Mouse (Mus musculus) ES-E14 (cell line): ENCODE measurements at regions not wholly inside any gene's neighbourhood (a gene's known extent, or its start where the extent isn't known, plus 50 kb on each side); places are given as distances from the start of the nearest gene placed in this dataset.

Experiments used
- DNase-seq: peaks from one replicate; pipeline ENCODE4 v3.0.0-alpha.2; 2013; ENCODE audit warnings: low read depth, low spot score
- H3K27ac ChIP-seq: 2 replicates; pipeline ENCODE4 v1.5.1; 2012; ENCODE audit warnings: low read depth, mild to moderate bottlenecking, low read length, moderate library complexity, mixed read lengths; ENCODE audit not compliant: poor library complexity, insufficient read depth, severe bottlenecking
- H3K36me3 ChIP-seq: 2 replicates; pipeline ENCODE4 v1.6.1; 2012; ENCODE audit warnings: mild to moderate bottlenecking, low read length, moderate library complexity, mixed read lengths; ENCODE audit not compliant: control insufficient read depth, poor library complexity, insufficient read depth, severe bottlenecking
- H3K4me1 ChIP-seq, 2 experiments: fragments of 150-350 bp in 1 of 2; sonication (generic) in 1 of 2; 2 replicates each; pipeline ENCODE4 v1.6.1; 2012; ENCODE audit warnings: low read length in 2 of 2, mild to moderate bottlenecking in 1 of 2, mixed read lengths in 1 of 2; ENCODE audit not compliant: control insufficient read depth in 2 of 2, insufficient read depth in 2 of 2, poor library complexity in 1 of 2
- H3K4me3 ChIP-seq, 2 experiments: fragments of 150-350 bp in 1 of 2; sonication (generic) in 1 of 2; 2 replicates each; pipeline ENCODE4 v1.5.1; 2012; ENCODE audit warnings: low read length in 2 of 2, low read depth in 1 of 2, mild to moderate bottlenecking in 1 of 2, mixed read lengths in 1 of 2; ENCODE audit not compliant: insufficient read depth in 1 of 2, poor library complexity in 1 of 2, severe bottlenecking in 1 of 2
- H3K9ac ChIP-seq: 2 replicates; pipeline ENCODE4 v1.6.1; 2012; ENCODE audit warnings: low read depth, mild to moderate bottlenecking, low read length, mixed read lengths; ENCODE audit not compliant: poor library complexity, insufficient read depth, severe bottlenecking
- H3K9me3 ChIP-seq: fragments of 150-350 bp; sonication (generic); 2 replicates; pipeline ENCODE4 v1.6.1; 2012; ENCODE audit warnings: low read depth, mild to moderate bottlenecking, low read length; ENCODE audit not compliant: control insufficient read depth, insufficient read depth
- CHD2 ChIP-seq: IDR thresholded peaks from 2 replicates; pipeline ENCODE4 v1.6.1; 2014; ENCODE audit warnings: mild to moderate bottlenecking, low read depth, low read length, inconsistent platforms
- HCFC1 ChIP-seq: IDR thresholded peaks from 2 replicates; pipeline ENCODE4 v1.6.1; 2012; ENCODE audit warnings: low read length, inconsistent platforms, borderline replicate concordance; ENCODE audit not compliant: insufficient read depth
- MAFK ChIP-seq: IDR thresholded peaks from 2 replicates; pipeline ENCODE4 v1.6.1; 2014; ENCODE audit warnings: mild to moderate bottlenecking, low read depth, low read length, inconsistent platforms; ENCODE audit not compliant: insufficient read depth
- ZC3H11A ChIP-seq: IDR thresholded peaks from 2 replicates; pipeline ENCODE4 v1.6.1; 2012; ENCODE audit warnings: low read depth, mild to moderate bottlenecking, inconsistent platforms, low read length, borderline replicate concordance
- ZNF384 ChIP-seq: IDR thresholded peaks from 2 replicates; pipeline ENCODE4 v1.6.1; 2012; ENCODE audit warnings: low read depth, low read length, inconsistent platforms
- in situ Hi-C, 2 experiments: fragments of 600-800 bp; cut with MboI; formaldehyde crosslinking; loops; one replicate each; pipeline ENCODE4 v1.15.1; 2025; ENCODE audit warnings: low sequenced_read_pairs in 2 of 2, inconsistent platforms in 1 of 2; ENCODE audit not compliant: unreplicated experiment in 2 of 2

GRCm38 (mm10) chr3:33907061-33907460, 63.0 kb upstream of the Ccdc39 start:
- Histone ChIP-seq H3K9me3 (no peaks in the 10 kb centered on the region), H3K36me3 (no peaks in the 10 kb centered on the region), H3K27ac (no peak overlapping the region), H3K4me1 (0 out of 4 replicates have a peak, but pooled peaks cover 0 to 3% of the 10 kb centered on the region in 2 experiments), H3K9ac (no peak overlapping the region), H3K4me3 (no peak overlapping the region)
- in situ Hi-C loops: no loop called here
- DNase-seq: no peak
- no peak for TF ChIP-seq CHD2
- TF ChIP-seq ZC3H11A: no peak
- TF ChIP-seq ZNF384: no peak
- no peak for TF ChIP-seq HCFC1
- no peak for TF ChIP-seq MAFK

GRCm38 (mm10) chr3:33911559-33911958, 67.4 kb upstream of the Ccdc39 start:
- no peaks in the 10 kb centered on the region for H3K9me3 ChIP-seq
- no peak overlapping the region for H3K27ac ChIP-seq
- DNase-seq: no peak
- H3K9ac ChIP-seq: no peak overlapping the region
- H3K4me1 ChIP-seq: no peaks in the 10 kb centered on the region
- TF ChIP-seq CHD2: no peak
- TF ChIP-seq HCFC1: no peak
- no peak for TF ChIP-seq MAFK
- TF ChIP-seq ZNF384: no peak
- no peak for TF ChIP-seq ZC3H11A
- in situ Hi-C loops: no loop called here
- no peak overlapping the region for H3K4me3 ChIP-seq
- no peaks in the 10 kb centered on the region for H3K36me3 ChIP-seq

GRCm38 (mm10) chr3:33913470-33913869, 69.4 kb upstream of the Ccdc39 start:
- Histone ChIP-seq H3K9ac (no peak overlapping the region), H3K27ac (no peak overlapping the region), H3K9me3 (no peaks in the 10 kb centered on the region), H3K4me1 (no peaks in the 10 kb centered on the region), H3K36me3 (no peaks in the 10 kb centered on the region), H3K4me3 (no peak overlapping the region)
- no peak for TF ChIP-seq ZC3H11A
- TF ChIP-seq MAFK: no peak
- TF ChIP-seq HCFC1: no peak
- TF ChIP-seq CHD2: no peak
- no peak for TF ChIP-seq ZNF384
- in situ Hi-C loops: no loop called here
- DNase-seq: no peak

- DNase-seq: peak; percentile 68
- no peaks in the 10 kb centered on the region for H3K4me1 ChIP-seq
- H3K27ac ChIP-seq: no peak overlapping the region
- H3K36me3 ChIP-seq: no peaks in the 10 kb centered on the region
- no peak overlapping the region for H3K4me3 ChIP-seq
- in situ Hi-C loops: no loop called here
- TF ChIP-seq HCFC1: no peak
- TF ChIP-seq ZC3H11A: peak; percentile 50; the same call in 1 of the 2 replicates
- TF ChIP-seq ZNF384: no peak
- no peak for TF ChIP-seq CHD2
- TF ChIP-seq MAFK: no peak
- H3K9me3 ChIP-seq: no peaks in the 10 kb centered on the region
- no peak overlapping the region for H3K9ac ChIP-seq
Observed at GRCm38 (mm10) chr3:33914386-33914785, 70.3 kb upstream of the Ccdc39 start.

GRCm38 (mm10) chr3:33915777-33916176, 71.7 kb upstream of the Ccdc39 start:
- Histone ChIP-seq H3K9ac (no peak overlapping the region), H3K36me3 (no peaks in the 10 kb centered on the region), H3K4me3 (0 out of 4 replicates have a peak overlapping the region, but pooled peaks of 1 of the 2 experiments have one; percentile 41), H3K9me3 (no peaks in the 10 kb centered on the region), H3K27ac (no peak overlapping the region), H3K4me1 (no peaks in the 10 kb centered on the region)
- in situ Hi-C loops: no loop called here
- DNase-seq: no peak
- TF ChIP-seq ZC3H11A (no peak), HCFC1 (no peak), CHD2 (no peak), MAFK (no peak), ZNF384 (no peak)
